Mouse (Mus musculus): ENCODE results near the gene Gpr171. TPM values are rescaled to one million over a fixed set of nuclear protein-coding genes. Genes with fewer than 3 reads are reported as not detected.
"Not testable (repeated sequence)": the region's sequence is repeated elsewhere in the genome, so short reads cannot be mapped to it uniquely, and the experiment has no call there.

Gpr171 gene
- polyA plus RNA-seq, 1 experiment from 2014 or later = 1.2 TPM

- DNase-seq (ENCODE audit: low spot score) = no peak
- H3K36me3 ChIP-seq (ENCODE audit: control insufficient read depth, insufficient read depth, low read length) = no peaks in the 10 kb centered on the region
- H3K27ac ChIP-seq (ENCODE audit: low read depth) = no peak overlapping the region
- H3K9me3 ChIP-seq (ENCODE audit: control insufficient read depth, low read length) = no peaks in the 10 kb centered on the region
- no peaks in the 10 kb centered on the region for H3K27me3 ChIP-seq (replicated peaks; ENCODE audit: control insufficient read depth, insufficient read depth, low read length)
- H3K4me1 ChIP-seq (replicated peaks; ENCODE audit: control insufficient read depth, insufficient read depth, low read length) = peaks cover 14% of the 10 kb centered on the region
- 0 out of 2 replicates have a peak, but pooled peaks have one; percentile 39 for ATAC-seq (replicated peaks; ENCODE audit: low FRiP score, low TSS enrichment, low read depth)
- H3K4me2 ChIP-seq (ENCODE audit: low read length) = no peak overlapping the region
- H3K4me3 ChIP-seq (ENCODE audit: low read depth, low read length) = no peak overlapping the region
- 17% methylated on average over 7 of the region's 7 CpGs for WGBS
- no peak overlapping the region for H3K9ac ChIP-seq (ENCODE audit: low read length)
Observed at GRCm38 (mm10) chr3:59125783-59126555, 24.3 kb upstream of the Gpr171 start.

- no peaks in the 10 kb centered on the region for H3K27me3 ChIP-seq (replicated peaks; ENCODE audit: control insufficient read depth, insufficient read depth, low read length)
- H3K27ac ChIP-seq (ENCODE audit: low read depth) = no peak overlapping the region
- H3K9ac ChIP-seq (ENCODE audit: low read length) = no peak overlapping the region
- no peak overlapping the region for H3K4me3 ChIP-seq (ENCODE audit: low read depth, low read length)
- WGBS = 50% methylated on average over 5 of the region's 5 CpGs
- H3K4me1 ChIP-seq (replicated peaks; ENCODE audit: control insufficient read depth, insufficient read depth, low read length) = peaks cover 14% of the 10 kb centered on the region
- H3K9me3 ChIP-seq (ENCODE audit: control insufficient read depth, low read length) = no peaks in the 10 kb centered on the region
- ATAC-seq (replicated peaks; ENCODE audit: low FRiP score, low TSS enrichment, low read depth) = no peak
- no peak overlapping the region for H3K4me2 ChIP-seq (ENCODE audit: low read length)
- no peaks in the 10 kb centered on the region for H3K36me3 ChIP-seq (ENCODE audit: control insufficient read depth, insufficient read depth, low read length)
- DNase-seq (ENCODE audit: low spot score) = no peak
Observed at GRCm38 (mm10) chr3:59125022-59125421, 23.4 kb upstream of the Gpr171 start.

- WGBS = 71% methylated on average over 7 of the region's 7 CpGs
- Histone ChIP-seq H3K9me3 (ENCODE audit: control insufficient read depth, low read length) (no peaks in the 10 kb centered on the region), H3K4me2 (ENCODE audit: low read length) (no peak overlapping the region), H3K27me3 (replicated peaks; ENCODE audit: control insufficient read depth, insufficient read depth, low read length) (no peaks in the 10 kb centered on the region), H3K4me3 (ENCODE audit: low read depth, low read length) (no peak overlapping the region), H3K36me3 (ENCODE audit: control insufficient read depth, insufficient read depth, low read length) (no peaks in the 10 kb centered on the region), H3K27ac (ENCODE audit: low read depth) (no peak overlapping the region), H3K4me1 (replicated peaks; ENCODE audit: control insufficient read depth, insufficient read depth, low read length) (peaks cover 14% of the 10 kb centered on the region), H3K9ac (ENCODE audit: low read length) (no peak overlapping the region)
- no peak for ATAC-seq (replicated peaks; ENCODE audit: low FRiP score, low TSS enrichment, low read depth)
- no peak for DNase-seq (ENCODE audit: low spot score)
Observed at GRCm38 (mm10) chr3:59121780-59122449, 20.3 kb upstream of the Gpr171 start.

- H3K4me2 ChIP-seq (ENCODE audit: low read length) = no peak overlapping the region
Observed at GRCm38 (mm10) chr3:59121067-59121730, 19.6 kb upstream of the Gpr171 start.

GRCm38 (mm10) chr3:59113973-59114517 is 12.4 kb upstream of the Gpr171 start:
- Histone ChIP-seq H3K4me3 (ENCODE audit: low read depth, low read length) (no peak overlapping the region), H3K4me2 (ENCODE audit: low read length) (no peak overlapping the region), H3K9ac (ENCODE audit: low read length) (no peak overlapping the region), H3K27ac (ENCODE audit: low read depth) (no peak overlapping the region), H3K9me3 (ENCODE audit: control insufficient read depth, low read length) (no peaks in the 10 kb centered on the region), H3K36me3 (ENCODE audit: control insufficient read depth, insufficient read depth, low read length) (no peaks in the 10 kb centered on the region), H3K27me3 (replicated peaks; ENCODE audit: control insufficient read depth, insufficient read depth, low read length) (no peaks in the 10 kb centered on the region), H3K4me1 (replicated peaks; ENCODE audit: control insufficient read depth, insufficient read depth, low read length) (no peaks in the 10 kb centered on the region)
- WGBS = 79% methylated on average over 8 of the region's 8 CpGs
- DNase-seq (ENCODE audit: low spot score) (no peak), ATAC-seq (replicated peaks; ENCODE audit: low FRiP score, low TSS enrichment, low read depth) (no peak)

More at GRCm38 (mm10) chr3:59121067-59121730, 19.6 kb upstream of the Gpr171 start:
- no peak for DNase-seq (ENCODE audit: low spot score)
- H3K4me1 ChIP-seq (replicated peaks; ENCODE audit: control insufficient read depth, insufficient read depth, low read length) = peaks cover 12% of the 10 kb centered on the region
- no peak overlapping the region for H3K9ac ChIP-seq (ENCODE audit: low read length)
- 36% methylated on average over 7 of the region's 7 CpGs for WGBS
- no peak overlapping the region for H3K4me3 ChIP-seq (ENCODE audit: low read depth, low read length)
- H3K27ac ChIP-seq (ENCODE audit: low read depth) = no peak overlapping the region
- H3K9me3 ChIP-seq (ENCODE audit: control insufficient read depth, low read length) = no peaks in the 10 kb centered on the region
- no peaks in the 10 kb centered on the region for H3K27me3 ChIP-seq (replicated peaks; ENCODE audit: control insufficient read depth, insufficient read depth, low read length)
- 0 out of 2 replicates have a peak, but pooled peaks have one; percentile 50 for ATAC-seq (replicated peaks; ENCODE audit: low FRiP score, low TSS enrichment, low read depth)
- no peaks in the 10 kb centered on the region for H3K36me3 ChIP-seq (ENCODE audit: control insufficient read depth, insufficient read depth, low read length)

GRCm38 (mm10) chr3:59113291-59113690 is 11.7 kb upstream of the Gpr171 start:
- ATAC-seq (replicated peaks; ENCODE audit: low FRiP score, low TSS enrichment, low read depth); H3K4me3 ChIP-seq (ENCODE audit: low read depth, low read length); H3K4me1 ChIP-seq (replicated peaks; ENCODE audit: control insufficient read depth, insufficient read depth, low read length); DNase-seq (ENCODE audit: low spot score); H3K9me3 ChIP-seq (ENCODE audit: control insufficient read depth, low read length); H3K9ac ChIP-seq (ENCODE audit: low read length); H3K27ac ChIP-seq (ENCODE audit: low read depth); H3K27me3 ChIP-seq (replicated peaks; ENCODE audit: control insufficient read depth, insufficient read depth, low read length); H3K36me3 ChIP-seq (ENCODE audit: control insufficient read depth, insufficient read depth, low read length); H3K4me2 ChIP-seq (ENCODE audit: low read length): not testable (repeated sequence)
- 97% methylated on average over 4 of the region's 4 CpGs for WGBS

- H3K9ac ChIP-seq (ENCODE audit: low read length) = no peak overlapping the region
- H3K27ac ChIP-seq (ENCODE audit: low read depth) = no peak overlapping the region
- H3K27me3 ChIP-seq (replicated peaks; ENCODE audit: control insufficient read depth, insufficient read depth, low read length) = no peaks in the 10 kb centered on the region
- no peak overlapping the region for H3K4me2 ChIP-seq (ENCODE audit: low read length)
- DNase-seq (ENCODE audit: low spot score) (no peak), ATAC-seq (replicated peaks; ENCODE audit: low FRiP score, low TSS enrichment, low read depth) (no peak)
- H3K36me3 ChIP-seq (ENCODE audit: control insufficient read depth, insufficient read depth, low read length) = no peaks in the 10 kb centered on the region
- H3K4me1 ChIP-seq (replicated peaks; ENCODE audit: control insufficient read depth, insufficient read depth, low read length) = no peaks in the 10 kb centered on the region
- H3K4me3 ChIP-seq (ENCODE audit: low read depth, low read length) = no peak overlapping the region
- WGBS = 77% methylated on average over 3 of the region's 3 CpGs
- H3K9me3 ChIP-seq (ENCODE audit: control insufficient read depth, low read length) = no peaks in the 10 kb centered on the region
Observed at GRCm38 (mm10) chr3:59111944-59112343, 10.3 kb upstream of the Gpr171 start.

GRCm38 (mm10) chr3:59109834-59110233 is 8.2 kb upstream of the Gpr171 start:
- DNase-seq (ENCODE audit: low spot score); H3K27ac ChIP-seq (ENCODE audit: low read depth); H3K4me2 ChIP-seq (ENCODE audit: low read length); H3K36me3 ChIP-seq (ENCODE audit: control insufficient read depth, insufficient read depth, low read length); H3K4me3 ChIP-seq (ENCODE audit: low read depth, low read length); H3K27me3 ChIP-seq (replicated peaks; ENCODE audit: control insufficient read depth, insufficient read depth, low read length); H3K4me1 ChIP-seq (replicated peaks; ENCODE audit: control insufficient read depth, insufficient read depth, low read length); H3K9ac ChIP-seq (ENCODE audit: low read length); H3K9me3 ChIP-seq (ENCODE audit: control insufficient read depth, low read length); ATAC-seq (replicated peaks; ENCODE audit: low FRiP score, low TSS enrichment, low read depth): not testable (repeated sequence)
- WGBS = 90% methylated on average over 3 of the region's 3 CpGs
